Mouse (Mus musculus): ENCODE measurements at regions not wholly inside any gene's neighbourhood (a gene's known extent, or its start where the extent isn't known, plus 50 kb on each side); places are given as distances from the start of the nearest gene placed in this dataset.

- Histone ChIP-seq H3K4me2 (no peak overlapping the region), H3K27me3 (ENCODE audit: control insufficient read depth, insufficient read depth, low read length) (no peaks in the 10 kb centered on the region), H3K4me3 (ENCODE audit: low read depth, low read length) (no peak overlapping the region), H3K27ac (ENCODE audit: low read depth, low read length) (no peak overlapping the region), H3K4me1 (ENCODE audit: control insufficient read depth, insufficient read depth, low read length) (no peaks in the 10 kb centered on the region), H3K9ac (ENCODE audit: low read length) (no peak overlapping the region), H3K36me3 (ENCODE audit: control insufficient read depth, insufficient read depth, low read length) (no peaks in the 10 kb centered on the region), H3K9me3 (ENCODE audit: control insufficient read depth, low read length) (no peaks in the 10 kb centered on the region)
- WGBS, result 91% methylated on average over 5 of the region's 5 CpGs
- ATAC-seq (ENCODE audit: low FRiP score) (no peak), DNase-seq (ENCODE audit: low spot score, missing footprints) (peak; percentile 14)
These were observed 129.3 kb upstream of the Lrig1 start for GRCm38 (mm10) chr6:94829246-94829645.

GRCm38 (mm10) chr6:94826656-94827055 is 126.7 kb upstream of the Lrig1 start:
- 83% methylated on average over 2 of the region's 2 CpGs for WGBS
- H3K9ac ChIP-seq (ENCODE audit: low read length), result no peak overlapping the region
- no peak overlapping the region for H3K4me3 ChIP-seq (ENCODE audit: low read depth, low read length)
- no peaks in the 10 kb centered on the region for H3K27me3 ChIP-seq (ENCODE audit: control insufficient read depth, insufficient read depth, low read length)
- ATAC-seq (ENCODE audit: low FRiP score), result no peak
- H3K4me2 ChIP-seq, result no peak overlapping the region
- H3K4me1 ChIP-seq (ENCODE audit: control insufficient read depth, insufficient read depth, low read length), result no peaks in the 10 kb centered on the region
- no peaks in the 10 kb centered on the region for H3K36me3 ChIP-seq (ENCODE audit: control insufficient read depth, insufficient read depth, low read length)
- DNase-seq (ENCODE audit: low spot score, missing footprints), result no peak
- no peaks in the 10 kb centered on the region for H3K9me3 ChIP-seq (ENCODE audit: control insufficient read depth, low read length)
- H3K27ac ChIP-seq (ENCODE audit: low read depth, low read length), result no peak overlapping the region

GRCm38 (mm10) chr6:94818220-94818619 is 118.3 kb upstream of the Lrig1 start:
- no peak overlapping the region for H3K4me2 ChIP-seq
- H3K9me3 ChIP-seq (ENCODE audit: control insufficient read depth, low read length), result no peaks in the 10 kb centered on the region
- WGBS, result 66% methylated on average over 6 of the region's 6 CpGs
- ATAC-seq (ENCODE audit: low FRiP score) (no peak), DNase-seq (ENCODE audit: low spot score, missing footprints) (peak; percentile 56)
- no peak overlapping the region for H3K9ac ChIP-seq (ENCODE audit: low read length)
- no peaks in the 10 kb centered on the region for H3K27me3 ChIP-seq (ENCODE audit: control insufficient read depth, insufficient read depth, low read length)
- H3K27ac ChIP-seq (ENCODE audit: low read depth, low read length), result no peak overlapping the region
- no peaks in the 10 kb centered on the region for H3K36me3 ChIP-seq (ENCODE audit: control insufficient read depth, insufficient read depth, low read length)
- H3K4me3 ChIP-seq (ENCODE audit: low read depth, low read length), result no peak overlapping the region
- H3K4me1 ChIP-seq (ENCODE audit: control insufficient read depth, insufficient read depth, low read length), result peaks cover 3% of the 10 kb centered on the region; the same call in 1 of the 2 replicates

- DNase-seq (ENCODE audit: low spot score, missing footprints), result peak; percentile 75
- ATAC-seq (ENCODE audit: low FRiP score), result no peak
- H3K9me3 ChIP-seq (ENCODE audit: control insufficient read depth, low read length), result no peaks in the 10 kb centered on the region
- H3K4me2 ChIP-seq, result no peak overlapping the region
- no peaks in the 10 kb centered on the region for H3K36me3 ChIP-seq (ENCODE audit: control insufficient read depth, insufficient read depth, low read length)
- H3K27me3 ChIP-seq (ENCODE audit: control insufficient read depth, insufficient read depth, low read length), result no peaks in the 10 kb centered on the region
- H3K27ac ChIP-seq (ENCODE audit: low read depth, low read length), result no peak overlapping the region
- 86% methylated on average over 5 of the region's 5 CpGs for WGBS
- peaks cover 5% of the 10 kb centered on the region; the same call in 1 of the 2 replicates for H3K4me1 ChIP-seq (ENCODE audit: control insufficient read depth, insufficient read depth, low read length)
- H3K4me3 ChIP-seq (ENCODE audit: low read depth, low read length), result no peak overlapping the region
- no peak overlapping the region for H3K9ac ChIP-seq (ENCODE audit: low read length)
These were observed 116.2 kb upstream of the Lrig1 start for GRCm38 (mm10) chr6:94816161-94816560.

GRCm38 (mm10) chr6:94814711-94815110 is 114.8 kb upstream of the Lrig1 start:
- WGBS, result 57% methylated on average over 3 of the region's 3 CpGs
- H3K9me3 ChIP-seq (ENCODE audit: control insufficient read depth, low read length), result no peaks in the 10 kb centered on the region
- no peak for DNase-seq (ENCODE audit: low spot score, missing footprints)
- H3K4me1 ChIP-seq (ENCODE audit: control insufficient read depth, insufficient read depth, low read length), result peaks cover 5% of the 10 kb centered on the region; the same call in 1 of the 2 replicates
- no peaks in the 10 kb centered on the region for H3K27me3 ChIP-seq (ENCODE audit: control insufficient read depth, insufficient read depth, low read length)
- no peak overlapping the region for H3K4me3 ChIP-seq (ENCODE audit: low read depth, low read length)
- no peak for ATAC-seq (ENCODE audit: low FRiP score)
- no peak overlapping the region for H3K9ac ChIP-seq (ENCODE audit: low read length)
- no peak overlapping the region for H3K4me2 ChIP-seq
- no peaks in the 10 kb centered on the region for H3K36me3 ChIP-seq (ENCODE audit: control insufficient read depth, insufficient read depth, low read length)
- H3K27ac ChIP-seq (ENCODE audit: low read depth, low read length), result no peak overlapping the region

- no peaks in the 10 kb centered on the region for H3K36me3 ChIP-seq (ENCODE audit: control insufficient read depth, insufficient read depth, low read length)
- H3K9me3 ChIP-seq (ENCODE audit: control insufficient read depth, low read length), result no peaks in the 10 kb centered on the region
- H3K4me1 ChIP-seq (ENCODE audit: control insufficient read depth, insufficient read depth, low read length), result peaks cover 5% of the 10 kb centered on the region; the same call in 1 of the 2 replicates
- no peak overlapping the region for H3K9ac ChIP-seq (ENCODE audit: low read length)
- H3K27ac ChIP-seq (ENCODE audit: low read depth, low read length), result no peak overlapping the region
- H3K4me2 ChIP-seq, result no peak overlapping the region
- no peaks in the 10 kb centered on the region for H3K27me3 ChIP-seq (ENCODE audit: control insufficient read depth, insufficient read depth, low read length)
- no peak for ATAC-seq (ENCODE audit: low FRiP score)
- no peak for DNase-seq (ENCODE audit: low spot score, missing footprints)
- WGBS, result 32% methylated on average over 7 of the region's 7 CpGs
- H3K4me3 ChIP-seq (ENCODE audit: low read depth, low read length), result no peak overlapping the region
These were observed 113.7 kb upstream of the Lrig1 start for GRCm38 (mm10) chr6:94813481-94814148.

- no peak overlapping the region for H3K4me3 ChIP-seq (ENCODE audit: low read depth, low read length)
- H3K36me3 ChIP-seq (ENCODE audit: control insufficient read depth, insufficient read depth, low read length), result no peaks in the 10 kb centered on the region
- no peaks in the 10 kb centered on the region for H3K27me3 ChIP-seq (ENCODE audit: control insufficient read depth, insufficient read depth, low read length)
- peak; percentile 80 for DNase-seq (ENCODE audit: low spot score, missing footprints)
- H3K27ac ChIP-seq (ENCODE audit: low read depth, low read length), result no peak overlapping the region
- H3K4me1 ChIP-seq (ENCODE audit: control insufficient read depth, insufficient read depth, low read length), result peaks cover 5% of the 10 kb centered on the region; the same call in 1 of the 2 replicates
- no peak overlapping the region for H3K9ac ChIP-seq (ENCODE audit: low read length)
- no peak for ATAC-seq (ENCODE audit: low FRiP score)
- 34% methylated on average over 4 of the region's 4 CpGs for WGBS
- no peak overlapping the region for H3K4me2 ChIP-seq
- H3K9me3 ChIP-seq (ENCODE audit: control insufficient read depth, low read length), result no peaks in the 10 kb centered on the region
These were observed 111.9 kb upstream of the Lrig1 start for GRCm38 (mm10) chr6:94811846-94812245.

GRCm38 (mm10) chr6:94807216-94807615 is 107.3 kb upstream of the Lrig1 start:
- WGBS, result 83% methylated on average over 6 of the region's 6 CpGs
- H3K27ac ChIP-seq (ENCODE audit: low read depth, low read length), result no peak overlapping the region
- no peaks in the 10 kb centered on the region for H3K27me3 ChIP-seq (ENCODE audit: control insufficient read depth, insufficient read depth, low read length)

GRCm38 (mm10) chr6:94806481-94807160 is 106.7 kb upstream of the Lrig1 start:
- WGBS, result 70% methylated on average over 12 of the region's 12 CpGs

More at GRCm38 (mm10) chr6:94807216-94807615, 107.3 kb upstream of the Lrig1 start:
- Histone ChIP-seq H3K4me3 (ENCODE audit: low read depth, low read length) (no peak overlapping the region), H3K4me1 (ENCODE audit: control insufficient read depth, insufficient read depth, low read length) (0 out of 2 replicates have a peak, but pooled peaks cover 2% of the 10 kb centered on the region), H3K36me3 (ENCODE audit: control insufficient read depth, insufficient read depth, low read length) (no peaks in the 10 kb centered on the region), H3K4me2 (no peak overlapping the region), H3K9me3 (ENCODE audit: control insufficient read depth, low read length) (no peaks in the 10 kb centered on the region), H3K9ac (ENCODE audit: low read length) (no peak overlapping the region)
- DNase-seq (ENCODE audit: low spot score, missing footprints) (no peak), ATAC-seq (ENCODE audit: low FRiP score) (no peak)

More at GRCm38 (mm10) chr6:94806481-94807160, 106.7 kb upstream of the Lrig1 start:
- H3K36me3 ChIP-seq (ENCODE audit: control insufficient read depth, insufficient read depth, low read length), result no peaks in the 10 kb centered on the region
- no peak overlapping the region for H3K27ac ChIP-seq (ENCODE audit: low read depth, low read length)
- H3K9me3 ChIP-seq (ENCODE audit: control insufficient read depth, low read length), result no peaks in the 10 kb centered on the region
- H3K4me2 ChIP-seq, result no peak overlapping the region
- no peak overlapping the region for H3K9ac ChIP-seq (ENCODE audit: low read length)
- H3K4me1 ChIP-seq (ENCODE audit: control insufficient read depth, insufficient read depth, low read length), result peaks cover under 1% of the 10 kb centered on the region; the same call in 1 of the 2 replicates
- no peak for ATAC-seq (ENCODE audit: low FRiP score)
- peak; percentile 80 for DNase-seq (ENCODE audit: low spot score, missing footprints)
- no peaks in the 10 kb centered on the region for H3K27me3 ChIP-seq (ENCODE audit: control insufficient read depth, insufficient read depth, low read length)
- no peak overlapping the region for H3K4me3 ChIP-seq (ENCODE audit: low read depth, low read length)
